Mouse (Mus musculus): ENCODE data around the gene Zswim3.

DNA sequence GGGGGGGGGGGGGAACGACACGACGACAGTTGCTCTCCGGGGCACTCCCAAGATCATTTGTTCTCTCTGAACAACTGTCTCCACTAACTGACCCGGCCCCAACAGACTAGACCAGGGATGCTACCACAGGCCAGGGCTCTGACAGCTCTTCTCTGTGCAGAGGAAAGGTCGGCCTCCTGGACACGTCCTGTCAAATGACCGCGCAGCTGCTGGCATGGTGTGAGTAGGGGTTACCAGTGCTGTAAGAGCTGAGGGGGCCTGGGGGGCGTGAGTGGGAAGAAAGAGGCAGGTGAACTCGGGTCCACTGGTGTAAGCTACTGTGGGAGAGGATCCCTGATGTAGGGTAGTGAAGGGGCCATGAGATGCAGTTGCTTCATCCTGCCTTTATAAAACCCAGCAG, 47.1 kb upstream of the Zswim3 start:
- TF ChIP-seq CTCF (conservative IDR thresholded peaks at IDR 0.05; ENCODE audit: low read length): no peak
- no peak for TF ChIP-seq POU5F1 (IDR thresholded peaks at IDR 0.05; ENCODE audit: borderline replicate concordance, low read length)
- no peak for TF ChIP-seq NANOG (IDR thresholded peaks at IDR 0.05; ENCODE audit: borderline replicate concordance, low read length)
